Mouse (Mus musculus) E14TG2a.4 (cell line): ENCODE results near the gene Fam189a2.

Source experiments
- CTCF ChIP-seq: conservative IDR thresholded peaks from 2 replicates; pipeline ENCODE4 v1.5.1; 2014; ENCODE audit warnings: low read length
- NANOG ChIP-seq: IDR thresholded peaks from 2 replicates; pipeline ENCODE4 v1.6.1; 2014; ENCODE audit warnings: borderline replicate concordance, low read length, mixed read lengths

DNA sequence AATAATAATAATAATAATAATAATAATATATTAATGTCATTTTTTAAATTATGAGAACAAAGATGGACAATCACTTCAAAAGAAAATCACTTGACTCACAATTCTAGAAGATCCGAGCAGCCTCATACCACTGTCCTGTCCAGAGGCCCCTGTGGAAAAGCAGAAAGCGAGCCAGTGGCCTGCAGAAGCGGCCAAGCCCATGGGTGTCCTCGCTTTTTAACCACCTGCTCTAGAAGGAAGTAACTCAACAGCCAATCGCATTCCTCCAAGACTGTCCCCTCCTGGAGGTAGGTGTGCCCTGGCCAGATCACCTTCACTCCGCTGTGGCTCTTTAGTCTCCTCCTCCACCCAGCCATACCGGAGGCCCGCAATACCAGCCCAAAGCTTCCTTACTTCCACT lies 75.4 kb downstream of the Fam189a2 start:
- TF ChIP-seq CTCF (no peak), NANOG (no peak)
